Mouse (Mus musculus) forebrain, embryonic 13.5 days (tissue): ENCODE measurements around the gene Elof1. TPM values are rescaled to one million over a fixed set of nuclear protein-coding genes. Genes with fewer than 3 reads are reported as not detected.
A peak's percentile ranks its signal among the peaks of the same experiment; 100 is the strongest.
"Not testable (repeated sequence)": the region's sequence is repeated elsewhere in the genome, so short reads cannot be mapped to it uniquely, and the experiment has no call there.

Experiments
- ATAC-seq: fragments of 200-750 bp; cut with Nextera tagmentation; 2 replicates; pipeline ENCODE4 v1.8.0; 2017
- H3K27ac ChIP-seq: fragments of 300-500 bp; sonication (generic); 2 replicates; pipeline ENCODE4 v1.5.1; 2015; ENCODE audit warnings: inconsistent platforms, mild to moderate bottlenecking, moderate library complexity
- H3K27me3 ChIP-seq: fragments of 300-500 bp; sonication (generic); 2 replicates; pipeline ENCODE4 v1.6.1; 2015; ENCODE audit warnings: mild to moderate bottlenecking, inconsistent platforms
- H3K36me3 ChIP-seq: fragments of 300-500 bp; sonication (generic); 2 replicates; pipeline ENCODE4 v1.6.1; 2015; ENCODE audit warnings: mild to moderate bottlenecking, inconsistent platforms; ENCODE audit not compliant: poor library complexity, severe bottlenecking
- H3K4me1 ChIP-seq: fragments of 300-500 bp; sonication (generic); 2 replicates; pipeline ENCODE4 v1.6.1; 2015; ENCODE audit warnings: inconsistent platforms
- H3K4me2 ChIP-seq: fragments of 300-500 bp; sonication (generic); 2 replicates; pipeline ENCODE4 v1.6.1; 2015; ENCODE audit warnings: inconsistent platforms, mild to moderate bottlenecking, moderate library complexity
- H3K4me3 ChIP-seq: fragments of 300-500 bp; sonication (generic); 2 replicates; pipeline ENCODE4 v1.5.1; 2015; ENCODE audit warnings: mild to moderate bottlenecking, inconsistent platforms
- H3K9ac ChIP-seq: fragments of 300-500 bp; sonication (generic); 2 replicates; pipeline ENCODE4 v1.6.1; 2015; ENCODE audit warnings: mild to moderate bottlenecking, inconsistent platforms
- H3K9me3 ChIP-seq: fragments of 300-500 bp; sonication (generic); replicated peaks from 2 replicates; pipeline ENCODE4 v1.6.1; 2016; ENCODE audit warnings: inconsistent platforms
- WGBS: fragments of 180-500 bp; shearing (Covaris S2); methylation state at CpG from one replicate; pipeline ENCODE4 v1.1.7; 2015; 5-methylcytosine and 5-hydroxymethylcytosine counted together
- polyA plus RNA-seq: library from polyadenylated mRNA; unstranded; fragments of >200 nt; fragmentation: Nextera tagmentation; extraction: Ambion mirVana; gene quantifications from 2 replicates; pipeline ENCODE4 v1.2.1, GENCODE M21; 2015

Elof1 gene
- polyA plus RNA-seq, 1 experiment from 2014 or later = 206 TPM

DNA sequence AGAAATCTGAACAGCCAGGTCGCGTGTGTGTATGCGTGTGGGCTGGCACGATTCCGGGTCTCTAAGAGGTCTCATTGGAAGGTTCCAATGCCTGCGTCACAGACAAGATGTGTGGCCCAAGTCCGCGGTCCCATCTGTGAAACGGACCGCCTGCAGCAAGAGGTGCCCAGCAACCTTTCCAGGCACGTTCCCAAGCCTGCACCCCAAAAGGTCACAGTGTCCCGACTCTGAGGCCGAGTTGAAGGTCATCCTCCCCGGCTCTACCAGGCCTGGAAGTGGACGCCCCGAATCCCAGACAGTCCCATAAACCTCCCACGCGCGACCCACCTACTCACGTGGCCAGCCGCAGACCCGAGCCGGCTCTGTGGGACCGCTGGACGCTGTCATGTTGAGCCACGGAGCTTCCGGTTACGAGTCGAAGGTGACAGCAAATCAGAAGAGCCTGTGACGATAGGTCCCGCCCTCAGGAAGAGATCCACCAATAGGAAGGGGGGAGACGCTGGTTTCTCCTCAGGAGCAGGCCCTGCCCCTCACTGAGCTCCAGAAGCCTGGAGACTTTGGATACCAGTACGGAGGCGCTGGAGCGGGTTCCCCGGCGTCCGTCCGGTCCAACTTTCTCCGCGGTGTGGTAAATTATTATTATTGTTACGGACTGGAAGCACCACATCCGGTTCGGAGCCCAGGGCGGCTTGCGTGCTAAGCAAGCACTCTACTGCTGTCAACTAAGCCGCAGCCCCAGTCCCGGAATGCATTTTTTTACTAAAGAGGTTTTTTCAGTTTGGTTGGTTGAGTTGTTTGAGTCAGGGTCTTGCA is 31.7 kb downstream of the Elof1 start, which contains the start of gene Ecsit:
TSS of gene Ecsit (minus strand) at position 417 of the 813 bp plus-strand sequence.
- Histone ChIP-seq H3K4me1 (peaks cover 19% of the 10 kb centered on the region), H3K36me3 (no peaks in the 10 kb centered on the region; the same call in 1 of the 2 replicates), H3K4me2 (peak within 1 kb of the TSS; percentile 88), H3K9me3 (no peaks in the 10 kb centered on the region), H3K9ac (peak within 1 kb of the TSS; percentile 76), H3K4me3 (peak within 1 kb of the TSS; percentile 74), H3K27me3 (no peaks in the 10 kb centered on the region), H3K27ac (peak within 1 kb of the TSS; percentile 25; the same call in 1 of the 2 replicates)
- under 1% methylated on average over 48 of the region's 48 CpGs for WGBS
- ATAC-seq = peak; percentile 100

DNA sequence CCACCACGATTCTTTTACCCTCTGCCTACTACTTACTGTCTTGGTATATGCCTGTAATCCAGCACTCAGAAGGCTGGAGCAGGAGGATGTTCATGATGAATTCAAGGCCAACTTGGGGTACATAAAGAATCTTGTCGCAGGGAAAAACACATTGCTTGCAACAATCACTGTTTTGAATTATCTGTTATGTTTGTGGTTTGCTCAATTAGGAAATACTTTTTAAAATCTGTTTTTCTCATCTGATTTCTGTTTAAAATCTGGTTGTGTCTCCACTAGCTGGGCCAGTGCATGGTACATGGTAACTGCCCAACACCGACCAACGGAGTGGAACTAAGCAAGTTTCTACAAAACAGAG is 32.3 kb downstream of the Elof1 start:
- H3K27ac ChIP-seq = no peak overlapping the region
- peak overlapping the region; percentile 74 for H3K4me3 ChIP-seq
- H3K36me3 ChIP-seq = no peaks in the 10 kb centered on the region; the same call in 1 of the 2 replicates
- H3K4me2 ChIP-seq = peak overlapping the region; percentile 88
- peaks cover 19% of the 10 kb centered on the region for H3K4me1 ChIP-seq
- H3K27me3 ChIP-seq = no peaks in the 10 kb centered on the region
- 34% methylated on average over 4 of the region's 4 CpGs for WGBS
- H3K9me3 ChIP-seq = no peaks in the 10 kb centered on the region
- ATAC-seq = no peak
- H3K9ac ChIP-seq = peak overlapping the region; percentile 76

DNA sequence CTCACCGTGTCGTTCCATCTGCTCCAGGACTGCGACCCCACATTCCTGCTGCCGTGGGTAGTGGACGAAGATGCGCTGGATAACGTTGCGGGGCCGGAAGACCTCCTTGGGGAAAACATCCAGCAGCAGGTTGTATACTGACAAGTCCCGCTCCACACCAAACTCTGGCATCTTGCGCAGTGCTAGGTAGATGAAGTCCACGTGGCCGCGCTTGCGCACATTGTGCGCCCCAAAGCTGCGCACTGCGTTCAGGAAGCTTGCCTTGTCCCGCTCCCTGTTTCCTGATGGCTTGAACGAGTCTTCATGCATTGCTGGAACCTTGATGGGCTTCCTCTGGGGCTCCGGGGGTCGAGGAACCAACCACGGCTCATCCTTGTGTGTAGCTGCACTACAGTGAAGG is 40.7 kb downstream of the Elof1 start:
- Histone ChIP-seq H3K4me3 (no peak overlapping the region), H3K9ac (no peak overlapping the region), H3K36me3 (peaks cover 33% of the 10 kb centered on the region), H3K4me2 (no peak overlapping the region), H3K27me3 (no peaks in the 10 kb centered on the region), H3K4me1 (peaks cover 3% of the 10 kb centered on the region; the same call in 1 of the 2 replicates), H3K27ac (no peak overlapping the region), H3K9me3 (no peaks in the 10 kb centered on the region)
- WGBS = 96% methylated on average over 23 of the region's 23 CpGs
- ATAC-seq = no peak

DNA sequence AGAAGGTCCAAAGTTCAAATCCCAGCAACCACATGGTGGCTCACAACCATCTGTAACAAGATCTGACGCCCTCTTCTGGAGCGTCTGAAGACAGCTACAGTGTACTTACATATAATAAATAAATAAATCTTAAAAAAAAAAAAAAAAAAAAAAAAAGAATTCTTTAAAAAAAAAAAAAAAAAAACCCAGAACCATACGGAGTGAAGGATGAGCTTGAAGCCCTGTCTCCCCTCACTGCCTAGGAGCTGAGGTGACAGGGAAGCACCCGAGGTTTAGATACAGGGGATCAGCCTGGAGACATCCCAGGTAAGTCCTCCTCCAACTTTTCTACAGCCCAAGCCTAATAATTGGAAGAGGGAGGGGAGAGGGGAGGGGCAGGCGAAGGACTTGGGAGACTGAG is 41.2 kb downstream of the Elof1 start:
- H3K4me1 ChIP-seq, H3K4me3 ChIP-seq, ATAC-seq, H3K9ac ChIP-seq, H3K27me3 ChIP-seq, H3K4me2 ChIP-seq, H3K9me3 ChIP-seq, H3K27ac ChIP-seq: not testable (repeated sequence)
- peaks cover 33% of the 10 kb centered on the region for H3K36me3 ChIP-seq
- WGBS = 89% methylated on average over 5 of the region's 5 CpGs

DNA sequence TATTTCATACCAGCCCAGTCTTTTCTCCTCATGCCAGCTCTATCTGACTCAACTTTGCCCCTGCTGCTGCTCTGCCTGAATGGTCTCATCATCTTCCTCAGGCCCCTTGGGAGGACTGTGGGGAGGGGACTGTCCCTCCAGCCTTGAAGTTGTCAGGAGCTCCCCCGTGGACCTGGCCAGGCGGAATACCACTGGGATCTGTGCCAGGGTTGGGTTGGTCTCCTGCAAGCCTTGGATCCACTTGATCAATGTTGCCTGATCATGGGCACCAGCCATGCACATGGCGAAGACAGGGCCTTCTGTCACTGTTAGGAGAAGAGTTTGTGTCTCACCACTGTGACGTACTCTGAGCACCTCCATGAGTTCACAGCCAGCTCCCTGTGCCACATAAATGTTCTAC is 44.7 kb downstream of the Elof1 start:
- Histone ChIP-seq H3K27me3 (no peaks in the 10 kb centered on the region), H3K36me3 (peaks cover 48% of the 10 kb centered on the region), H3K4me3 (no peak overlapping the region), H3K9me3 (no peaks in the 10 kb centered on the region), H3K27ac (no peak overlapping the region), H3K9ac (no peak overlapping the region), H3K4me1 (peaks cover 17% of the 10 kb centered on the region), H3K4me2 (no peak overlapping the region)
- WGBS = 95% methylated on average over 4 of the region's 4 CpGs
- ATAC-seq = no peak

DNA sequence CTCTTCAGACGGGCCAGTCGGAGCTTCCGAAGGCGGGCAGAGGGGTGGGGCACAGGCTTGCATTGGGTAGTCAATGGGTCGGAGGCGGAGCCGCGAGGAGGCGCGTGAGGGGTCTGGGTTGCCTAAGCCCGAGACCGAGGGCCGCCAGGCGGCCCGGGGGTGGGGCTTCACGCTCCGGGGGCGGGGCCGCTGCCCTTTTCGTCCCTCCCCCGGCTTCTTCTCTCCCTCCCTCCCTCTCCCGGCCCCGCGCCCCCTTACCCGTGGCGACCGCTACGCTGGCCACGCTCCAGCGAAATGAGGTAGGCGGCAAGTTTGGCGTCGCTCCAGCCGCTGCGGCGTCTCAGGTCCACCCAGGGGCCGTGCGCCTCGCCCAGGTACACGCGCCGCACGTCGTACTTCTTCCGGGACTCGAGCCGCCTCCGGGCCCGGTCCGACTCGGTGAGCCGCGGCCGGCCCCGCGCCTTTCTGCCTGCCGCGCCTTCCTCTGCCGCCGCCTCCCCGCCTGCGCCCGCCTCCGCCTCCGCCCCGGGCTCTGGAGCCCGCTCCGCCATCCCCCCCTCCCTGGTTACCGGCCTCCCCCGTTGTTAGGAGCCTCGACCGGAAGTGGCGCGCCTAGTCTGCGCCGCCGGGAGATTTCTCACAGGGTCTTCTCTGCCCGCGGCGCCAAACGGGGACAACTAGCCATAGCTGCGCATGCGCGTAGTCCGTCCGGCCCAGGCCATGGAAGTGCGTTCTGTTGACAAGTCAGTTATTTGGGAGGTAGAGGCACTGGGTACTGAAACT is 46.0 kb downstream of the Elof1 start, which contains the start of the genes Gm49318 and Zfp653:
TSS of gene Gm49318 (minus strand) at position 469 of the 783 bp plus-strand sequence.
TSS of gene Zfp653 (minus strand) at position 586 of the 783 bp plus-strand sequence.
- Histone ChIP-seq H3K9me3 (no peaks in the 10 kb centered on the region), H3K9ac (peak within 1 kb of the TSS; percentile 96), H3K36me3 (peaks cover 46% of the 10 kb centered on the region), H3K4me3 (peak within 1 kb of the TSS; percentile 81), H3K4me1 (peaks cover 17% of the 10 kb centered on the region), H3K27me3 (no peaks in the 10 kb centered on the region), H3K4me2 (peak within 1 kb of the TSS; percentile 68), H3K27ac (peak within 1 kb of the TSS; percentile 95)
- under 1% methylated on average over 74 of the region's 87 CpGs for WGBS
- ATAC-seq = peak; percentile 98

DNA sequence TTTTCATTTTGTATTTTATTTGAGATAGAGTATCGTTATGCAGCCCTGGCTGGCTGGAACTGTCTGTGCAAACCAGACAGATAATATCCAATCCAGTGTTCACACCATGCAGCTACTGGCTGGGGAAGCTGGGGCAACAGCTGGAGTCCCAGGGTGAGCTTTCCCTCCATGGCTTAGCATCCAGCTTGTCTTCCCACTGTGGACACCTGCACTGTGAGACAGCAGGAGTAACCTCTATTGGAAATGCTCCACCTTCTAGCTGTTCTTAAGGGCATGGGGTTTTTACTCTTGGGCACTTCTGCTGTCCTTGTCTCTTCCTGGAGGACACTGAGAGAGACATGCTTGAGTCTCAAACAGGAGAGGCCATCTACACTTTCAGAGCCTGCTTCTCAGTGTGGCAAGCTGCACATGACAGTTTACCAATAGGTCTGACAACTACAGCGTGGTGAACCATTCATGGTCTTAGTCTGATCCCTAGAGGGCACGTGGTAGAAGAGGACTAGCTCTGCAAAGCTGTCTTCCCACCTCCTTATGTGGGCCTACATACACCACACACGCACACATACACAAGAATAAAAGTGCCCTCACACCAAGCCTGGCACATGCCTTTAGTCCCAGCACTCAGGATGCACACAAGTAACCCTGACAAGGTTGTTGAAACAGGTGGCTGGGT is 47.0 kb downstream of the Elof1 start:
- Histone ChIP-seq H3K27me3 (no peaks in the 10 kb centered on the region), H3K9me3 (no peaks in the 10 kb centered on the region), H3K9ac (peak overlapping the region; percentile 96), H3K4me3 (peak overlapping the region; percentile 81), H3K36me3 (peaks cover 53% of the 10 kb centered on the region), H3K4me1 (peaks cover 17% of the 10 kb centered on the region), H3K27ac (peak overlapping the region; percentile 95; the same call in 1 of the 2 replicates), H3K4me2 (peak overlapping the region; percentile 68)
- 72% methylated on average over 4 of the region's 4 CpGs for WGBS
- no peak; the same call in 1 of the 2 replicates for ATAC-seq

DNA sequence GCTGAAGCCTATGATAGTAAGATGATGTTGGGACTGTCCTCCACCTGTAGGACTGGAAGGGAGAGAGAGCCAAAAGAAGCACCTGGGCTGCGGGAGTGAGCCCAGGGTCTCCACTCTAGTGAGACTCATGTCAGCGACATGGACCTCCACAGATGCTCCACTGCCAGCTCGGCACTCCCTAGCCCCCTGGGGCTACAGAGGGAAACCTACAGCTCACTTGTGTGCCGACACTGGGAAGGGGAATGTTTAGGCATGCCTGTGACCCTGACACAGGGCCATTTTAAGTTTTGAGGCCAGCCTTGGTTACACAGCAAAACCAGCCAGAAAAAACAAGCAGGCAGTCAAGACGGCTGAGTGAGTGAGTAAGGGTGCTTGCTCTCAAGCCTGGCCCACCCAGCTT is 49.8 kb downstream of the Elof1 start:
- peaks cover 17% of the 10 kb centered on the region for H3K4me1 ChIP-seq
- WGBS = 92% methylated on average over 5 of the region's 5 CpGs
- ATAC-seq = no peak
- no peak overlapping the region for H3K4me3 ChIP-seq
- no peak overlapping the region for H3K27ac ChIP-seq
- H3K9ac ChIP-seq = no peak overlapping the region
- no peak overlapping the region for H3K4me2 ChIP-seq
- no peaks in the 10 kb centered on the region for H3K9me3 ChIP-seq
- H3K36me3 ChIP-seq = peaks cover 63% of the 10 kb centered on the region
- H3K27me3 ChIP-seq = no peaks in the 10 kb centered on the region

DNA sequence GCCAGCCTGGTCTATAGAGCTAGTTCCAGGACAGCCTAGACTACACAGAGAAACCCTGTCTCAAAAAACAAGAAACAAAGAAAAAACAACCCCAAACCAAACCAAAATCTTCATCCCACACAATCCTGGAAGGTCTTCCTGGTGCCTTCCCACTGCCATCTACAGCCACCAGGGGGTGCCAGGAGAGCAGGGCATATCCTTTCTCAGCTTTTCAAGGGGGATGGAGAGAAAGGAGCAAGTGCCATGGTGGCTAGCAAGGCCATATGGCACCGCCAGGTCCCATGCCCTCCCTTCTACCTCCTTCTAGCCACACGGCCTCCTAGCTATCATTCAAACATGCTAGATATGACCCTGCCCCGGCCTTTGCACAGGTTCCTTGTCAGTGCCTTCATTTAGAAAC is 50.5 kb downstream of the Elof1 start:
- H3K36me3 ChIP-seq = peaks cover 70% of the 10 kb centered on the region
- no peaks in the 10 kb centered on the region for H3K9me3 ChIP-seq
- no peak overlapping the region for H3K4me2 ChIP-seq
- 70% methylated on average over 3 of the region's 3 CpGs for whole genome bisulfite sequencing
- peaks cover 14% of the 10 kb centered on the region for H3K4me1 ChIP-seq
- no peak overlapping the region for H3K4me3 ChIP-seq
- no peak overlapping the region for H3K9ac ChIP-seq
- no peak overlapping the region for H3K27ac ChIP-seq
- no peak for ATAC-seq
- H3K27me3 ChIP-seq = no peaks in the 10 kb centered on the region

DNA sequence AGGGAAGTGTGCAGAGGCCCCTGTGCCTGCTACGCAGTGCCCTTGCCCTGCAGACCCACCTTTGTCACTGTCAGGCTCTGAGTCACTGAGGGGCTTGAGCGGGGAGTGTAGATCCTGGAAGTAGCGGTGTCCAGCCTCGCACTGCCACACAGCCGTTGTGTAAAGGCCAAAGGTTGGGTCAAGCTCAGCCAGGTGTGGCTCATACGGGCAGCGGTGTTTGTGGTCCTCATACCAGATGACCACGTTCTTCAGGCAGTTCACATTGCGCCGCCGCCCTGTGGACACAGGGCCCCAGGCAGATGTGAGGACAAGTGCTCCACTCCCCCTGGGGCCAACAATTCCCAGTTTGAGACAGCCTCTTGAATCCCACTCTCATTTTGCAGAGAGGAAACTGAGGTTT is 51.3 kb downstream of the Elof1 start:
- Histone ChIP-seq H3K4me3 (no peak overlapping the region), H3K36me3 (peaks cover 76% of the 10 kb centered on the region), H3K9ac (no peak overlapping the region), H3K27me3 (no peaks in the 10 kb centered on the region), H3K9me3 (no peaks in the 10 kb centered on the region), H3K4me2 (no peak overlapping the region), H3K27ac (no peak overlapping the region), H3K4me1 (peaks cover 14% of the 10 kb centered on the region)
- 97% methylated on average over 11 of the region's 11 CpGs for WGBS
- ATAC-seq = no peak

DNA sequence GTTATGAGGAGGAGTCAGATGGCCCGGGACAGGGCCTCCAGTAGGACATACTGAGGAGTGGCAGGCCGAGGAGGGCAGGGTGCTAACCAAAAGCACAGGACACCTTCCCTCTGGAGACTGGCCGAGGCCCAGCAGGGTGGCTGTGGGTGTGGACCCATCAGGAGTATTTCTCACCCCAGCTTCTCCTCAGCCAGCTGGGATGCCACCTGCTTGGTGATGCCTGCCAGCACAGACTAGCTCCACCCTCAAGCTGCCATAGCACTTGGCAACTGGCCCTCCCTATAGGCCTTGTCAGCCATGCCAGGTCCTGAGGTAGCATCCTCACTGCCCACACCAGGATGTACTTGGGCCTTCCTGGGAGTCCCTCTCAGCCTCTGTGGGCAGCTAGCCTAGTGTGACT is 52.6 kb downstream of the Elof1 start:
- Histone ChIP-seq H3K9me3 (no peaks in the 10 kb centered on the region), H3K27ac (no peak overlapping the region), H3K9ac (no peak overlapping the region), H3K27me3 (no peaks in the 10 kb centered on the region), H3K4me1 (peaks cover under 1% of the 10 kb centered on the region; the same call in 1 of the 2 replicates), H3K4me3 (no peak overlapping the region), H3K4me2 (no peak overlapping the region), H3K36me3 (peaks cover 82% of the 10 kb centered on the region)
- 98% methylated on average over 3 of the region's 3 CpGs for WGBS
- peak; percentile 41; the same call in 1 of the 2 replicates for ATAC-seq
